Mouse (Mus musculus) mature B cell (primary cell): ENCODE measurements at regions not wholly inside any gene's neighbourhood (a gene's known extent, or its start where the extent isn't known, plus 50 kb on each side); places are given as distances from the start of the nearest gene placed in this dataset.
"Not testable (repeated sequence)": the region's sequence is repeated elsewhere in the genome, so short reads cannot be mapped to it uniquely, and the experiment has no call there.

Experiments used
- in situ Hi-C: fragments of 300-500 bp; cut with MboI; formaldehyde crosslinking; loops from 2 replicates; pipeline ENCODE4 v1.14.3; 2019

- in situ Hi-C loops, result no loop called here
Observed at GRCm38 (mm10) chr3:80079801-80080418, 195.6 kb downstream of the Fam198b start.

DNA sequence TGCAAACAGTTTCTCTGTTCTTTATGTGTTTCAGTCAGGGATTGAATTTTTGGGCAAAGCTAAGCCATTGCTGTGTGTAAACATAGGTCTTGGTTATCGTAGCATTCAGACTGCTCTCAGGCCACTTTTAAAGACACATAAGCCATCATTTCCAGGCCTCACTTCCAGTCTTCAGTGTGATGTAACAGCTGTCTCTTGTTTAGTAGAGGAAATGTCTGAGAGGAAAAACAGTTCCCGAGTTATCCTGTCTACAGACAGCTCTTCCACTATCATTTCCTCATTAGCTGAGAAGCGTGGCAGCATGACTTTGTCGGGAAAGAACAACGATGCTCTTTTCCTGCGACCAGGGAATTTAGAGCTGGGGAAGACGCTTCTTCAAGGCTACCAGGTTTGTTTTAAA, 196.9 kb downstream of the Fam198b start:
- in situ Hi-C loops, result no loop called here

GRCm38 (mm10) chr3:80082780-80083519, 198.6 kb downstream of the Fam198b start:
- in situ Hi-C loops, result no loop called here

DNA sequence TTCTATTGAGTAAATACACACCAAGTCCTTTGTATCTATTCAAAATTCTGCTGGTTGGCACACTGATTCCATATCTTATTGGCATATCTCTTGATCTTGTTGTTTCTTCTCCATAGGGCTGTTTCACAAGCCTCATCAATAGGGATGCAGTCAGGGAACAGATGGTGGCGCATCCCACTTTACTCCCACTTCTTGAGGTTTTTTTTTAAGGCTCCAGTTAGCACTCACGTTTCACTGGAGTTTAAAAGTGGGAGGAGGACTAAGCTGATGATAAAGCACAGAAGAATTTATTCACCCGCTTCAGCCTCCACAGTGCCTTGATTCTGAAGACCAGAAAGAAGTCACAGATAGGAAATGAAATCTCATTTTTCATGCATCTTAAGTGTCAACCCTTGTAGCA, 199.8 kb downstream of the Fam198b start:
- in situ Hi-C loops, result no loop called here

DNA sequence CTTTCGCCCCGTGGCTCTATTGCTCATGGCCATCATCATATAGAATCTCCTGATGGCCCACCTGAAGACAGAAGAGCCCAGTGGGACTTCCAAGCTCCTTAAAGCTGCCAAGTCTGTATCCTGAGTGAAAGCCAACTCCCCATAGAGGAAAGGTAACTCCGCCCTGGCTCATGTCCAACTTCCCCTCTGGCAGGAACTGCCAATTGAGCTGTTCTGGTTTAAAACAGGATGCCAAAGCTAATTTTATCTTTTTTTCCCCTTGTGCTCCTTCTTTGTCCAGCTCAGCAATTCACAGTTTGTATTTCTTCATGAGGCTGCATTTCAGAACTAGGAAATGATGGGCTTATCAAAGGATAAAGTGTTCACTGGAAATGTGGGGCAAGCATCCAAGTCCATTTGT, 215.3 kb downstream of the Fam198b start:
- in situ Hi-C loops, result no loop called here

DNA sequence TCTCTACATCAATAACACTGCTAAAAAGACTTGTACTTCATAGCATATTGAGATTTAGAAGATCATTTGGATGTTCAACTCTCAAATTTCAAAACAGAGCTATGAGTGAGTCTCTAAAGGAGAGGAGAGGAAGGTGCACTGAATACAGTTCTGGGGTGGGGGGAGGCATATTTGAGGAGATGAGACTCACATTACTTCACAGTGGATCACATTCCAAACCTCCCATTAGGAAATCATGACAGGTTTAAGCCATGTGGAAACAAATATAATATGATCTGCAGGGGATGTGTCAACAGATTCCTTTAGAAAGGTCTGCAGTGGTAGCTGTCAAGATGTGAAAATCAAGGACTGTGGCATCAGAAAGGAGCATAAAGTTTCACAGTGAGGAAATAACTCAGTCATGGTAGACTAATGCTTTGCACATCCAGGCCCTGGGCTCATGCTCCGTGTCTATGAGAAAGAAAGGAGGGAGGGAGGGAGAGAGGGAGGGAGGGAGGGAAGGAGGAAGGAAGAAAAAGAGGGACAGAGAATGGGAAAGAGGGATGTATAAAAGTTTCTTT, 235.9 kb downstream of the Fam198b start:
- in situ Hi-C loops, result no loop called here

DNA sequence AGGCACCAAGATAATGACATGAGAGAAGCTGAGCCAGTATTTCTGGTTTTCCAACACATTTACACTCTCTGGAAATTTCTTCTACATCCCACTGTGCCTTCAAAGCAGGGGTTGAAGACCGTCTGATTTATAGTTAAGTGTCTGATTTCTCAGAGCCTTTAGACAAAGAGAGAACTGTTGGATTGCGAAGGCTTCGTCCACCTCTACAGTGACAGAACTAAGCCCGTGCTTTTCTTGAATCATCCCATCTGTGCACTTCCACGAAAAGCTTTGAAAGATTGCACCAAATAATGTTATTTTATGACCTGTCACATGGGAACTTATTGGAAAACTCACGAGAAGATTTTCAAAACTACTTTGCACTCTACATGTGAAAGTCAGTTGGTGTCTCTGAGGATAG, 239.3 kb downstream of the Fam198b start:
- in situ Hi-C loops, result no loop called here

GRCm38 (mm10) chr3:80124621-80125020, 240.3 kb downstream of the Fam198b start:
- in situ Hi-C loops, result no loop called here

DNA sequence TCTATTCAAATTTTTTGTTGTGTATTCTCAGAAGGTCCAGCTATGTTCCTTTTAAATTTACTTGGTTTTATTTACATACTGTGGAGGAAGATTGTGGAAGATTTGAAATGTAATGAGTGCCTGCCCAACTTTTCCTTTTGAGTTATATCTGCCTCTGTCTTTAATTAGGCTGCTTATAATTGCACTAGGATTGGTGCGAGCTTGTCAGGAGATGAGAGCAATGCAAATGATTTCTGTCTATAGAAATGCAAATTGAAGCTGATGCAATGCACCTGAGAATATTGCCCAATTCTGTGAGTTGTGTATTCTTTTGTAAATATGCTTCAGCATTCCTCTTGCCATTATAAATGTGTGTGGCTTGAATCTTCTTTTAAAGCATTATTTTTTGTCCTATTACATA, 257.4 kb downstream of the Fam198b start:
- in situ Hi-C loops, result no loop called here

- in situ Hi-C loops, result no loop called here
Observed at GRCm38 (mm10) chr3:80160473-80160872, 276.1 kb downstream of the Fam198b start.

DNA sequence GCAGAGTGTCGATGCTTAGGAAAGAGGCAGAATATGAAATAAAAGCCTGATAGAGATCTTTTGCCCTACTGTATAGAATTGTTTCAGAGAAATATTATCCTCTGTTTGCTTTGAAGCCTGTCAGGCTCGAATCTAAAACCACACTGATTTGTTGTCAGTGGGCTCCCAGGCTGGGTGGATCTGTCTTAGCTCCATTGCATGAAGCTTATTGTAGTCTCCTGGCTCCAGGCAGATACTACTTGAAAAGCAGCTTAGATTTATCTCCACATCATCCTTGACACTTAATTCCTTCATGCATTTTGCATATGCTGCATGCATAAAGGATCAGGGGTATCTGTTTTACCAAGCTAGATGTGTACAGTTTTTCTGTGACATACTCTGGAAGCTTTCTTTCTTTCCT, 297.4 kb downstream of the Fam198b start:
- in situ Hi-C loops, result no loop called here

- in situ Hi-C loops, result not testable (repeated sequence)
Observed at GRCm38 (mm10) chr3:80182161-80182560, 297.8 kb downstream of the Fam198b start.

DNA sequence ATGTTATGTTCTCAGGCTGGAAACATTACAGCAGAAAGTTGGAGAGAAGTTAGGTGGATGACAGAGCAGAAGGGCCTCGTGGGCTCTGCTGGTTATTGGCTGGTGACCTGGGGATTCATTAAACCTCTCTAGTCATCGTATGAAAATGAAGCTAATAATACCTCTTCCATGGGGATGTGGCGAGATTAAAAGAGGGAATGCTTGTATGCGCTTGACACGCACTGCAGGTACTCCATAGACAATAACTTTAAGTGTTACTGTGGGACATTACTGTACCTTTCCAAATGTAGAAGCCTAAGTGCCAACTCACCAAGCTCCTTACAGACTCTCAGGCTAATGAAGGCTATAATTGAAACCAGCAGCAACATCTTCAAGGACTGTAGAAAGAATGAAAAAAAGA, 303.1 kb downstream of the Fam198b start:
- in situ Hi-C loops, result no loop called here

- in situ Hi-C loops, result no loop called here
Observed at GRCm38 (mm10) chr3:80200904-80201303, 316.6 kb downstream of the Fam198b start.

DNA sequence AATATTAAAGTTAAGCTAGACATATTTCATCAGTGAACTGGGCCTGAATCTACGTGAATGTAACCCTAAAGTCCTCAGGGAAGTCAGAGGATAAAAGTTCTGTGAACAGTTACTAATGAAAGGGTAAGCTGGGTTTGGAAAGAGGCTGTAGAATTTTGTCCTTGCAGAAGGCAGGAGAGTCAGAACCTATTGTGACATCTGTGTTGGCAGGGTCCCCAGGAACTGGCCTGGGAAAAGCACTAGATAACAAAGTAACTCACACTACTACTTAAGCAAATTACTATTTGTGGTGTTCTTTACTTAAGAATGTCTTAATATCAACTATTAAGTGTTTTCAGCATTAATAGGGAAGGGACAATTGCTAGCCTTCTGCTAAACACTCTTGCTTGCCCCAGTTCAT, 320.5 kb downstream of the Fam198b start:
- in situ Hi-C loops, result no loop called here

- in situ Hi-C loops, result no loop called here
Observed at GRCm38 (mm10) chr3:80205351-80205750, 321.0 kb downstream of the Fam198b start.

DNA sequence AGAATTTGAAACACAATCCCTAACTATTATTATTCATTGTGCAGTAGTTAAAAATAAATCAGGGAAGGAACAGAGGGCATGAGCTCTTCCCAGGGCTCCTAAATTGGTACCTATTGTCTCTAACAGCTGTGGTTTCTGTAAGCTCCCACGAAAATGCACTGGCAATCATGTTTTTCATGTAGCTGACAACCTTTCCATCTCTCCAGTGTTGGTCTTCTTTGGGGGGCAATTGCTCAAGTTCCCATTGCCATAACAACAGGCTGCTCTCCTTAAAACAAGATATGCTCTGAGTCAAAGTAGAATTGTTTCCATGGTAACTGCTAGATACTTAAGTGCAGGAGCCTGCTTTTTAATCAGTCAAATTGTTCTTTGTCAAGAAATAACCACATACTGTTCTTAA, 322.7 kb downstream of the Fam198b start:
- in situ Hi-C loops, result no loop called here

- in situ Hi-C loops, result no loop called here
Observed at GRCm38 (mm10) chr3:80208028-80208427, 323.7 kb downstream of the Fam198b start.

DNA sequence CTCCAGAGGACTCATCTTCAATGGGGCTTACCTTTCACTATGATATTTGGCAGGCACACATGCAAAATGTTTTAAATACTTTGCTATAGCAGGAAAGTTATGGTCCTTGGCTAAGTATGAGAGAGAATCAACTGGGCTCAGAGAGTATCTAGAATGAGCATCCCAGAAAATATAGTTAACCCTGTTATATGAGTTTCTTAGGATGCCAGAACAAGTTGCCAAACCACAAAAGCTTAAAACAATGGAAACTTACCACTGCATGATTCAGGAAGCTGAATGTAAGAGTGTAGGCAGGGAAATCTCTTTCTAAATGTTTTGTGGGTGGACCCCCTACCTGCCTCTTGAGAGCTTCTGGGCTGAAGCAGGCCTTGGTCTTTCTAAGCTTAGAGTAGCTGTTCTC, 325.3 kb downstream of the Fam198b start:
- in situ Hi-C loops, result no loop called here

GRCm38 (mm10) chr3:80211323-80212109, 327.2 kb downstream of the Fam198b start:
- in situ Hi-C loops, result no loop called here

DNA sequence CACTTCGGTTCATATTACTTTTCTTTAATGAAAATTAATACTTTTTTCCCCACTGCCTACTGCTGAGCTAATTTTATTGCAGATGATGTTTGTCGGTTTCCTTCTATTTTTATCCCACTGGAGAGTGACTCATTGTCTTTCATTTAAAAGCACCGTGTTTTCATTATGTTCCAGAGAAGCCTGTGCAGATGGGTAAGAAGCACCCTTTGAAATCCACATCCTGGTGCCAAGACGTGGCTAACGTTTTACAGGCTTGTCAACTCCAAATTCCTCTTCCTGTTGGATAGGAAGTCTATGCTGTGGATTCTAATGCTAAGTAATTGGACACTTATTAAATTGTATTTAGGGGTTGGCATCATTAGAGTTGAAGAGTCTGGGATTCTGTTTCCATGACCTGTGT, 364.3 kb downstream of the Fam198b start:
- in situ Hi-C loops, result no loop called here

DNA sequence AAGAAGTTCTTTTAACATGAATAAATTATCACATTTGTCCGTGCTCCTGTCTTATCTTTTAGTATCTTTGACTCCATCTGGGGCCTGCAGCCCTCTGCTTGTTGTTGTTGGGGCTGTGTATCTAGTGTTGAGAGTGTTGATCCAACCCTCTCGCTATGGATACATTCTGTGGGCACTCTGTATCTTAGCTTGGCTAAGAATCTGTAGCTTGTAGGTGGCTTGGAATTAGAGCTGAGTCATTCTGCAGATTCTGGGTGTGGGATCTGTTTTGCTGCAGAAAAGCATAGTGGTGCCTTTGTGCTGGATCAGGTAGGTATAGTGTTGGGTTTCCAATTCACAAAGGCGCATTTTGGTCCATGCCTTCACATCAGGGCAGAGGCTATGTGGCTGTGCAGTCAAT, 365.6 kb downstream of the Fam198b start:
- in situ Hi-C loops, result no loop called here

GRCm38 (mm10) chr3:80255304-80255703, 371.0 kb downstream of the Fam198b start:
- in situ Hi-C loops, result no loop called here
